Mouse (Mus musculus) bone marrow macrophage, adult 2 months (primary cell): ENCODE results near the gene Grin2c. TPM values are rescaled to one million over a fixed set of nuclear protein-coding genes. Genes with fewer than 3 reads are reported as not detected.
A peak's percentile ranks its signal among the peaks of the same experiment; 100 is the strongest.

Experiments used
- H3K27ac ChIP-seq: 2 replicates; pipeline ENCODE4 v1.5.1; 2012; ENCODE audit warnings: low read depth, low read length; ENCODE audit not compliant: insufficient read depth
- H3K4me1 ChIP-seq: 2 replicates; pipeline ENCODE4 v1.6.1; 2012; ENCODE audit warnings: low read length; ENCODE audit not compliant: control insufficient read depth, insufficient read depth
- H3K4me3 ChIP-seq: 2 replicates; pipeline ENCODE4 v1.5.1; 2012; ENCODE audit warnings: mild to moderate bottlenecking, low read length, moderate library complexity; ENCODE audit not compliant: insufficient read depth
- CTCF ChIP-seq: IDR thresholded peaks from 2 replicates; pipeline ENCODE4 v1.5.1; 2012; ENCODE audit warnings: low read depth, mild to moderate bottlenecking, low read length, moderate library complexity
- POLR2A ChIP-seq: IDR thresholded peaks from 2 replicates; pipeline ENCODE4 v1.6.1; 2012; ENCODE audit warnings: mild to moderate bottlenecking, low read depth, low read length, borderline replicate concordance
- polyA plus RNA-seq: library from polyadenylated mRNA; stranded (reverse); fragments of >200 nt; gene quantifications from 2 replicates; pipeline ENCODE4 v1.2.4, GENCODE M21; 2012; ENCODE audit not compliant: missing spikeins, insufficient read depth, insufficient read length

Gene Grin2c
- polyA plus RNA-seq, 1 experiment, result not detected

DNA sequence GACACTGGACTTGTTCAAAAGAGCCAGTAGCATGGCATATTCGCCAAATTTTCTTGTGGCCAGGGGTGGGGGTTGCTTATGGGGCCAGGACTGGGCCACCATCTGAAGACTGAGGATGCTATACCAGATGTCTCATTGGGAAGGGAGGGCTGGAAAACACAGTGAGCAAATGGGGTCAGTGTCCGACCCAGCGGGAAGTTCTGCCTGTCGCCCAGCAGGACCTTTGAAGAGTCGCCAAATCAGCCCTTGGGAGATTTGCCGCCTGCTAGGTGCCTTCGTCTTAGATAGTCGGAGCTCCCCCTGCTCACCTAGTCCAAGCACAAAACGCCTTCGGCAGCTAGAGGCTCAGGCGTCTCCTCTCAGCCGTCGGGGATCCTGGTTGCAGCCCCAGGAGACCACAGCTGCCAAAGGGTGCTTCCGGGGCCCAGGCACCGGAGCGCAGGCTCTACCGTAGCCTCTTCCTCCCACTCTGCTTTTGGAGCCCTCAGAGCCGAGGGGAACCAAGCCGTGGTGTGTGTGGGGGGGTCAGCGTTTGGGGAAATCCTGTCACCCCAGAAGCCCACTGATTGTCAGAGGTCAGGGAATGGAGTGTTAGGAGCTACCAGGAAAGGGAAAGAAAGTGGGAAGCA, 1.2 kb downstream of the Grin2c start:
- no peak for TF ChIP-seq POLR2A
- no peak for TF ChIP-seq CTCF
- Histone ChIP-seq H3K4me1 (no peaks in the 10 kb centered on the region), H3K27ac (no peak overlapping the region), H3K4me3 (no peak overlapping the region; the same call in 1 of the 2 replicates)

DNA sequence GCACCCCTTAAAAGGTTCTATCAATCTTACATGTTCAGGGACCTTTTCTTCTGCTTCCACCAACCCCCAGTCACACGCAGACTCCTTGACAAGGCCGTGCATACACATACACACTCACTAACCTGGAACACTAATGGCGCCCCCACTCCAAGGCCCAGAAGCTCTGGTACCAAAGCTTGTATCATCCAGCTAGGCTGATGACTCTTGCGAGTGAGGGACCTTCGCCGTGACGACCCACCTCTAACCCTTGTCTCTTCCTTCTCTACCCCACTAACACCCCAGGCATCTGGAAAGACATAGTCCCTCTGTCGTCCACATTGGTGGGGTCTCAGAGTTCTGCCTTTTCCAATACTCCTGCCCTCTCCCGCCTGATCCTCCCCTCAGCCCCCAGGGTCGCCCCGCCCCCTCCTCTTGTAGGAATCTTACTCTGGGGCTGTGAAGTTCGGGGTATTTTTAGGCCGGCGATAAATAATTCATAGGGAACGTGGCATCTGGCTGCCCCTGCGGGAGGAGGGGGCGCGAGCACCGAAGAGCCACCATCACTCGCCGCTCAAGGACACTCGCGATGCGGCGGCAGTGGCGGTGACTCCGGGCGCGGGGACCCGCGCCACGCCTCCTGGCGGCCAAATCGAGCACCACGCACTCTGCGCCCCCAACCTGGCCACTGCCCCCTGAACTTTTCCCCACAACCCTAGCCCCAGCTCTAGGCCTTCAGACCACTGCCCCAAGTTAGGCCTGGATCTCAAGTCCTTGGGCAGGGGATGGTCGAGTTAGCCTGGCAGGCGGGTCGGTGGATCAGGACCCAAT, 2.0 kb downstream of the Grin2c start:
- Histone ChIP-seq H3K4me3 (no peak overlapping the region), H3K27ac (no peak overlapping the region), H3K4me1 (no peaks in the 10 kb centered on the region)
- no peak for TF ChIP-seq POLR2A
- TF ChIP-seq CTCF, result peak; percentile 51

DNA sequence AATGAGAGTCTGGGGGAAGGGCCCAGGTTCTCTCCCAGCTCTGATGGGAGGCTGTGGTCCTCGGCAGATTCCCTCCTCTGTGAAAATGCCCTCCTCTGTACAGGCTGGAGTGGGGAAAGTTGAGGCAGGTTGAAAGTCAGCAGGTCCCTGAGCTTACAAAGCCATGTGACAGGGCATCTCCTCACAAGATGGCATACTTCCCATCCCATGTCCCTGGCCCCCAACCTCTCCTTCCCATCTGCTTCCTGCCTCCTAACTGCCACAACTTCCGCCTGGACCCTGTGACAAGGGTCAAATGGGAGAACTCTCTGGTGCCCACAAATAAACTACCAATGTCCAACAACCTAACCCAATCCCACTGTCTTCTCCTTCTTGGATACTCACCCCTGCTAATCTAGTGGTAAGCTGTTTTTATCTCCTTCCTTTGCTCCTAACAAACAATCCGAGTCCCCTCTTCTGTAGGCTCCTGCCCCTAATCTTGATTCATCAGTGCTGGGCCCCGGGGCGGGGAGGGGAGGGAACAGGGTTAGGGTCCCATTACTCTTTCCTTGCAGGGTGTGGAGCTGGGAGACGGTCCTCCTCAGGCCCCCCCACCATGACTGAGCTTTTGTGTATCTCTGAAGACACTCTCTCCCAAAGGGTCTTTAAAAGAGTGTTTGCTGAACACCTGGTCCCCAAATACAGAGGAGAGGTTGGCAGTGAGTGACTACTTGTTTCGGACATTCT, 2.7 kb downstream of the Grin2c start:
- TF ChIP-seq CTCF (no peak), POLR2A (no peak)
- no peak overlapping the region for H3K4me3 ChIP-seq
- H3K4me1 ChIP-seq, result no peaks in the 10 kb centered on the region
- no peak overlapping the region for H3K27ac ChIP-seq

DNA sequence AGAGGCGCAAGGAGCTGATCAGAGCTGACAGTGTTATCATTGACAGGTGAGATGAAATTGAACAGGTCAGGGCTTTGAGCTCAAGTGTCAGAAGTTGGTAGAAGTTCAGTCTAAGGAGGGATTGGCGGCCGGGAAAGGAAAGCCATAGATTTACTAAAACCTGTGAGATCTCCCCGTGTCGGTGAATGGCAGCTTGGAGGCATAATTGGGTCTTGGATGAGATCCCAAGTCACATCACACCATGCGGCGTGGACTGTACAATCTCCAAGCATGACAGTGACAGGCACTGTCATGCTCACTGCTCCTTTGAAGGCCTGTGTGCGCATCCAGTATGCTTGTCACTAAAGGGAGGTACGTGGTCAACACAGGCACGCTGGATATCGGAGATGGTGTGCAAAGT, 4.1 kb downstream of the Grin2c start:
- H3K4me3 ChIP-seq, result no peak overlapping the region
- no peak overlapping the region for H3K27ac ChIP-seq
- H3K4me1 ChIP-seq, result no peaks in the 10 kb centered on the region
- TF ChIP-seq CTCF (no peak), POLR2A (no peak)

DNA sequence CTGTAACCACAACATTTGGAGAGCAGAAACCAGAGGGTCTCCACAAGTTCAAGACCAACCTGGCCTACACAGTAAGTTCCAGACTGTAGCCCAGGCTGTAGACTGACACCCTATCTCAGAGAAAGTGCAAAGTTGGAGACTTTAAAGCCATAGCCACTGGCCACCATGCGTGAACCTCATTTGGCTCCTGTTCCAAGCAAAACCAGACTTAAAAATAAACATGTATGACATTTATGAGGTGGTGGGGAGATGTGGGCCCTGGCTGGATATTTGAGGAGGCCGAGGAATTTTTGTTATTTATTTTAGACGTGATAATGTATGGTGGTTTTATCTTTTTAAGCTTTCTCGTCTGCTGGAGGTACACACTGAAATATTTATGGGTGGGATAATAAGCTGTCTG, 7.9 kb downstream of the Grin2c start:
- H3K27ac ChIP-seq, result no peak overlapping the region
- no peak for TF ChIP-seq CTCF
- no peak for TF ChIP-seq POLR2A

DNA sequence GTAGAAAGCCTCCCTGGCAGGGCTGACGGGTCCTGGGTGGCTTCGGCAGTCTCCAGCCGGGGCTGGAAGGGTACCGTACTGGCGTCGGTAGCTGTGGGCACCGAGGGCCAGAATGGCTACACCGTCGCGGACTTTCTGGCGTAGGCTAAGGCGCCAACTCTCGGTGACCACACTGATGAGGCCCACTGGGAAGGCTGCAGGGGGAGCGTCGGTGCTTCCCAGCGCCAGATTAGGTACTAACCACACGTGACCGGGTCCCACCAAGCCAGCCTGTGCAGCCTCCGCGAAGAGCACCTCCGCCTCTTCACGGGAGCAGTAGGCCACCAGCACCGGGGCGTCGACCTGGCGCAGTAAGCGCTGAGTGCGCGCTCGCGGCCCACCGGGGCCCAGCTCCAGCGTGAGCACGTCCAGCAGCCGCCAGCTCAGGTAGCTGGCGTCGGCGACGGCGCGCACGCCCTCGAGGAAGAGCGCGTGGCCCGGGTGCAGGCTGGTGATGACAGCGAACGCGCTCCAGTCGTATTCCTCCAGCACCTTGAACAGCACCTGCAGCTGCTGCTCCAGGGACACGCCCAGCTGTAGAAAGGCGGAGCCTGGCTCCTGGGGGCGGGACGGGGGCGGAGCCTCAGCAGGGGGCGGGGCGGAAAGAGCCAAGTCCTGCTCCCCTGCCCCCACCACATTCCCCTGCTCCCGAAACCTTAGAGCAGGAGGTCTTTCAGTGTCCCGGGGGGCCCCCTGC, 9.1 kb downstream of the Grin2c start:
- Histone ChIP-seq H3K27ac (no peak overlapping the region), H3K4me3 (no peak overlapping the region), H3K4me1 (no peaks in the 10 kb centered on the region)
- TF ChIP-seq POLR2A (no peak), CTCF (no peak)

More for the DNA sequence above, 7.9 kb downstream of the Grin2c start:
- no peaks in the 10 kb centered on the region for H3K4me1 ChIP-seq
- no peak overlapping the region for H3K4me3 ChIP-seq

DNA sequence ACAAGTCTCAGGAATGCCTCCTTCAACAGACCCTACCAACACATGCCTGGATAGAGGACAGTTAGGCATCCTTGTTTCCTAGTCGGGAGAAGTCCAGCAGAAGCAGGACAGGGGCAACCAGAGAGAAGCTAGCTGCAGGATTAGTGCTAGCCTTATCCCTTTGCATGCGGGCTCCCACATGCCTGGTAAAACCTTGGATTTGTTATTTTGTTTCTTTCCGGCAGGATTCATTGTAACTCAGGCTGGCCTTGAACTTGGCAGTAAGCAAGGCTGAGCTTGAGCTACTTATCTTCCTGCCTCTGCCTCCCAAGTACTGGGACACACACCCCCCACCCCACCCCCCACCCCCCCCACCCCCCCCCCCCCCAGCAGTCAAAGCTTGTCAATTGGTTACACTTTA, 15.8 kb downstream of the Grin2c start:
- Histone ChIP-seq H3K4me3 (no peak overlapping the region), H3K27ac (no peak overlapping the region), H3K4me1 (peaks cover 2% of the 10 kb centered on the region; the same call in 1 of the 2 replicates)
- no peak for TF ChIP-seq CTCF
- no peak for TF ChIP-seq POLR2A

DNA sequence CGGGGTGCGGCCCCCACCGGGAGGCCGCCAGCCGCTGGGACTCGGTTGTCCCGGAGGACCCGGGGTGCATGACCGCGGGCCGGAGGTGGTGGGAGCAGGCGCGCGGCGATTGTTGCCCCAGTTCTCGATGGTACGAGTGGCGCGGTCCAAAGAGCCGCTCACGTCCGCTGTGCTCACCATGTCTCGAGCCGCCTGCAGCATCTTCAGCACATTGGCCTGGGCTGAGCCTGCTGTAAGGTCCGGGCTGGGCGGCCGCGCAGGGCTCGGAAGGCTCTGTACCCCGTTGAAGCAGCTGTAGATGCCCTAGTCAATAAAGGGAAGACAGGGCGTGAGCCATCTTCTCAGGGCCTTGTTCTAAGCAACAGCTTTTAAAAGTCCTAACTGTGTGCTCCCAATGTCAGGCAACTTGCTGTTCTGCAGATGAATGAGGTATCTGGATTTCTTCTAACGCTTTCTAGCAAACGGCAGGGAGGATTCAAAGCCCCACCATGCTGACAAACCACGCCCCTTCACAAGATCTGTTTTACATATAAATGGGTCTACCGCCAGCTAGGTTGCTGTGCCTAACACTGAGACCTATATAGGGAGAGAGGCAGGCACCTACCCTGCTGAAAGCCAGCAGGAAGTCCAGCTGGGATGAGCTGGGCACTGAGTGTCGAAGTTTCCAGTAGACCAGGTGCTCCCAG, 16.5 kb downstream of the Grin2c start:
- peak overlapping the region; percentile 34 for H3K4me3 ChIP-seq
- H3K27ac ChIP-seq, result no peak overlapping the region
- TF ChIP-seq POLR2A, result no peak
- no peak for TF ChIP-seq CTCF
- peaks cover 2% of the 10 kb centered on the region; the same call in 1 of the 2 replicates for H3K4me1 ChIP-seq
